Mouse (Mus musculus): ENCODE results near the gene Cnih3. TPM values are rescaled to one million over a fixed set of nuclear protein-coding genes. Genes with fewer than 3 reads are reported as not detected.

The Cnih3 gene
- total RNA-seq, 2 experiments from 2014 or later: not detected

GRCm38 (mm10) chr1:181345547-181345946 lies 6.9 kb upstream of the Cnih3 start:
- ATAC-seq (replicated peaks; ENCODE audit: low FRiP score, poor library complexity, severe bottlenecking): 0 out of 2 replicates have a peak, but pooled peaks have one; percentile 50

GRCm38 (mm10) chr1:181352043-181352366 lies 423 bp upstream of the Cnih3 start:
- no peak for ATAC-seq (replicated peaks; ENCODE audit: low FRiP score, poor library complexity, severe bottlenecking)

GRCm38 (mm10) chr1:181353200-181354097 lies 1.0 kb downstream of the Cnih3 start:
- 0 out of 2 replicates have a peak, but pooled peaks have one; percentile 32 for ATAC-seq (replicated peaks; ENCODE audit: low FRiP score, poor library complexity, severe bottlenecking)

- no peak for ATAC-seq (replicated peaks; ENCODE audit: low FRiP score, poor library complexity, severe bottlenecking)
Observed at GRCm38 (mm10) chr1:181355683-181356082, 3.3 kb downstream of the Cnih3 start.

- ATAC-seq (replicated peaks; ENCODE audit: low FRiP score, poor library complexity, severe bottlenecking): no peak
Observed at GRCm38 (mm10) chr1:181357870-181358269, 5.4 kb downstream of the Cnih3 start.

- no peak for ATAC-seq (replicated peaks; ENCODE audit: low FRiP score, poor library complexity, severe bottlenecking)
Observed at GRCm38 (mm10) chr1:181358526-181358925, 6.1 kb downstream of the Cnih3 start.

- ATAC-seq (replicated peaks; ENCODE audit: low FRiP score, poor library complexity, severe bottlenecking): no peak
Observed at GRCm38 (mm10) chr1:181360732-181361131, 8.3 kb downstream of the Cnih3 start.

- ATAC-seq (replicated peaks; ENCODE audit: low FRiP score, poor library complexity, severe bottlenecking): no peak
Observed at GRCm38 (mm10) chr1:181364025-181364424, 11.6 kb downstream of the Cnih3 start.

- no peak for ATAC-seq (replicated peaks; ENCODE audit: low FRiP score, poor library complexity, severe bottlenecking)
Observed at GRCm38 (mm10) chr1:181365376-181365775, 12.9 kb downstream of the Cnih3 start.

GRCm38 (mm10) chr1:181368789-181369570 lies 16.6 kb downstream of the Cnih3 start:
- no peak for ATAC-seq (replicated peaks; ENCODE audit: low FRiP score, poor library complexity, severe bottlenecking)

- ATAC-seq (replicated peaks; ENCODE audit: low FRiP score, poor library complexity, severe bottlenecking): no peak
Observed at GRCm38 (mm10) chr1:181370370-181370769, 17.9 kb downstream of the Cnih3 start.

GRCm38 (mm10) chr1:181371226-181371625 lies 18.8 kb downstream of the Cnih3 start:
- ATAC-seq (replicated peaks; ENCODE audit: low FRiP score, poor library complexity, severe bottlenecking): no peak

GRCm38 (mm10) chr1:181372306-181372705 lies 19.9 kb downstream of the Cnih3 start:
- ATAC-seq (replicated peaks; ENCODE audit: low FRiP score, poor library complexity, severe bottlenecking): no peak

GRCm38 (mm10) chr1:181374627-181375374 lies 22.4 kb downstream of the Cnih3 start:
- ATAC-seq (replicated peaks; ENCODE audit: low FRiP score, poor library complexity, severe bottlenecking): no peak

- no peak for ATAC-seq (replicated peaks; ENCODE audit: low FRiP score, poor library complexity, severe bottlenecking)
Observed at GRCm38 (mm10) chr1:181376431-181376830, 24.0 kb downstream of the Cnih3 start.

GRCm38 (mm10) chr1:181379664-181380063 lies 27.2 kb downstream of the Cnih3 start:
- ATAC-seq (replicated peaks; ENCODE audit: low FRiP score, poor library complexity, severe bottlenecking): peak; percentile 80

- ATAC-seq (replicated peaks; ENCODE audit: low FRiP score, poor library complexity, severe bottlenecking): no peak
Observed at GRCm38 (mm10) chr1:181381410-181382010, 29.1 kb downstream of the Cnih3 start.

- no peak for ATAC-seq (replicated peaks; ENCODE audit: low FRiP score, poor library complexity, severe bottlenecking)
Observed at GRCm38 (mm10) chr1:181389264-181389663, 36.8 kb downstream of the Cnih3 start.

- no peak for ATAC-seq (replicated peaks; ENCODE audit: low FRiP score, poor library complexity, severe bottlenecking)
Observed at GRCm38 (mm10) chr1:181392489-181392888, 40.1 kb downstream of the Cnih3 start.
